ENCODE assay signal across 8 mouse cellular contexts in the genomic region with DNA sequence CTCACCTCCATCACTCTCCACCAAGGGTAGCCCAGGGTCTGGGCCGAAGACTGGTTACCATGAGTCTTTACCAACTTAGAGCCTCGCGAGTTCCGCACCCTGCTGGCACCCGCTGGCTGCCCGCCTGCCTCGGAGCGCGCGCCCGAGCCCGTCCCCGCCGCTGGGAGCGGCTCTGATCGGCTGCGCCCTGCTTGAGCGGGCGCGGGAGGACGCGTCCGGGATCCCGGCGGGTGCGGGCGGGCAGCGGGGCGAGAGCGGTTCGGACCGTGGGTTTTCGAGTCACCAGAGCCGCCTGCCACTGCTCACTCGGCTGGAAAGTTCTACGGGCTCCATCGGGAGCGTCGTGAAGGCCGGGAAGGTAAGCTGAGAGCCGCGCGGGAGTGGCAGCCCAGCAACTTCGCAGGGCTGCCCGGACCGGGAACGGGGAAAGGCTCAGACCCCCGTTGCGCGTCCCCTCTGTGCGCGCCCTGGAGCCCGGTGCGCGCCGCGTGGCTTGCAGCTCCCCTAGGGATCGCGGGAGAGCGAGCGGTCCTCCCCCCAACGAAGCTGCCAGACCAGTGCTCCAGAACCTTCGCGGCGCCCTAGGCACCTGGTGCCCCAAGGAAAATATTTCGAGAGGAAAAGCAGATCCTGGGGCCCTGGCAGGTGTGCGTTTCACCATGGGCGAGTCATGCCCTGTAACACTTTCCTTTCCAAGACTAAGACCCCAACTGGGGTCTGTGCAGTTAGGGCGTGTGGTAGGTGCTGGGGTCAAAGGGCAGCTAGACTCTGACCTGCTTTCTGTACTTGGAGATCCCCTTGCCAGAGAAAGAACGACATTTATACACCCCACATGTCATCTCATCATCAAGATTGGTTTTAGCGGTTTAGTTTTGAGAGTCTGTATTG. TPM values are rescaled to one million over a fixed set of nuclear protein-coding genes. Genes with fewer than 3 reads are reported as not detected.
DNase-seq lines count a peak whose midpoint lies in the region; ATAC-seq and TF ChIP-seq lines count a peak whose summit lies in the region.

No protein-coding gene starts in this region.

- peak overlapping the region; percentile 11 for H3K4me3 ChIP-seq in lung, adult 2 months (replicated peaks; ENCODE audit: extremely low read depth, low read depth, low read length)
- H3K4me3 ChIP-seq in bone marrow macrophage, adult 2 months (ENCODE audit: insufficient read depth, low read length): peak overlapping the region; percentile 55
- H3K4me3 ChIP-seq in forebrain, postnatal 0 days (ENCODE audit: low read depth, low read length): peak overlapping the region; percentile 58
- peak overlapping the region; percentile 69 for H3K4me3 ChIP-seq in hindbrain, embryonic 15.5 days
- peak overlapping the region; percentile 55 for H3K4me3 ChIP-seq in stomach, embryonic 15.5 days (replicated peaks)

- no peak for TF ChIP-seq CTCF in lung, adult 2 months (IDR thresholded peaks at IDR 0.05; ENCODE audit: insufficient read depth, low read length)
- TF ChIP-seq CTCF in bone marrow macrophage, adult 2 months (IDR thresholded peaks at IDR 0.05; ENCODE audit: low read depth, low read length): no peak
- TF ChIP-seq CTCF in forebrain, postnatal 0 days (IDR thresholded peaks at IDR 0.05; ENCODE audit: low read depth): no peak

- H3K9ac ChIP-seq in forebrain, postnatal 0 days: peak overlapping the region; percentile 44
- peak overlapping the region; percentile 48 for H3K9ac ChIP-seq in hindbrain, embryonic 15.5 days
- 0 out of 2 replicates have a peak overlapping the region, but pooled peaks have one; percentile 12 for H3K9ac ChIP-seq in stomach, embryonic 15.5 days

- H3K9me3 ChIP-seq in forebrain, postnatal 0 days (ENCODE audit: low read length): no peaks in the 10 kb centered on the region
- H3K9me3 ChIP-seq in hindbrain, embryonic 15.5 days: no peaks in the 10 kb centered on the region
- H3K9me3 ChIP-seq in stomach, embryonic 15.5 days: no peaks in the 10 kb centered on the region

- no peak for TF ChIP-seq POLR2A in lung, adult 2 months (IDR thresholded peaks at IDR 0.05; ENCODE audit: borderline replicate concordance, extremely low read depth, low read depth, low read length)
- TF ChIP-seq POLR2A in bone marrow macrophage, adult 2 months (IDR thresholded peaks at IDR 0.05; ENCODE audit: borderline replicate concordance, low read depth, low read length): no peak

- 1% methylated on average over 71 of the region's 71 CpGs for WGBS in lung, adult 2 months
- WGBS in forebrain, postnatal 0 days: 3% methylated on average over 71 of the region's 71 CpGs
- WGBS in hindbrain, embryonic 15.5 days: 2% methylated on average over 71 of the region's 71 CpGs
- WGBS in stomach, embryonic 15.5 days: 1% methylated on average over 62 of the region's 71 CpGs

- no peaks in the 10 kb centered on the region for H3K36me3 ChIP-seq in forebrain, postnatal 0 days (ENCODE audit: insufficient read depth)
- H3K36me3 ChIP-seq in hindbrain, embryonic 15.5 days: no peaks in the 10 kb centered on the region
- no peaks in the 10 kb centered on the region for H3K36me3 ChIP-seq in stomach, embryonic 15.5 days

- H3K4me1 ChIP-seq in lung, adult 2 months (ENCODE audit: control insufficient read depth, insufficient read depth, low read length): no peaks in the 10 kb centered on the region
- no peaks in the 10 kb centered on the region for H3K4me1 ChIP-seq in bone marrow macrophage, adult 2 months (ENCODE audit: control insufficient read depth, insufficient read depth, low read length)
- no peaks in the 10 kb centered on the region for H3K4me1 ChIP-seq in forebrain, postnatal 0 days (ENCODE audit: insufficient read depth)
- H3K4me1 ChIP-seq in hindbrain, embryonic 15.5 days (replicated peaks): peaks cover 5% of the 10 kb centered on the region
- no peaks in the 10 kb centered on the region for H3K4me1 ChIP-seq in stomach, embryonic 15.5 days

- DNase-seq in lung, adult 2 months: peak; percentile 3
- DNase-seq in lung, adult 18-20 months: no peak
- DNase-seq in forebrain, postnatal 0 days: peak; percentile 45
- peak; percentile 2 for DNase-seq in lung, postnatal 36 days
- DNase-seq in frontal cortex, postnatal 14 days (ENCODE audit: low spot score in 2 of 2): no peak

- no peak overlapping the region for H3K27ac ChIP-seq in bone marrow macrophage, adult 2 months (ENCODE audit: insufficient read depth, low read depth, low read length)
- H3K27ac ChIP-seq in forebrain, postnatal 0 days (ENCODE audit: low read depth, low read length): no peak overlapping the region
- H3K27ac ChIP-seq in hindbrain, embryonic 15.5 days (replicated peaks): no peak overlapping the region
- H3K27ac ChIP-seq in stomach, embryonic 15.5 days: no peak overlapping the region

- H3K27me3 ChIP-seq in forebrain, postnatal 0 days (ENCODE audit: insufficient read depth, low read length): peaks cover 14% of the 10 kb centered on the region
- peaks cover 17% of the 10 kb centered on the region; the same call in 1 of the 2 replicates for H3K27me3 ChIP-seq in hindbrain, embryonic 15.5 days
- H3K27me3 ChIP-seq in stomach, embryonic 15.5 days (replicated peaks): peaks cover 16% of the 10 kb centered on the region

- peak overlapping the region; percentile 98 for H3K4me2 ChIP-seq in forebrain, postnatal 0 days (ENCODE audit: low read depth)
- H3K4me2 ChIP-seq in hindbrain, embryonic 15.5 days: peak overlapping the region; percentile 99
- H3K4me2 ChIP-seq in stomach, embryonic 15.5 days: peak overlapping the region; percentile 96

- peak; percentile 81 for ATAC-seq in forebrain, postnatal 0 days
- peak; percentile 83; the same call in 1 of the 2 replicates for ATAC-seq in hindbrain, embryonic 15.5 days (ENCODE audit: low FRiP score, low read depth)
- ATAC-seq in stomach, embryonic 15.5 days (ENCODE audit: insufficient read depth, low FRiP score, low read depth): peak; percentile 65; the same call in 1 of the 2 replicates

RNA-seq across cellular contexts. Expression of a gene that starts 46.1 kb away (rescaled TPM):
- 1.1 and 2.0 TPM in 2 replicates for polyA plus RNA-seq in lung, adult 2 months (2012; rRNA removed)
- polyA plus RNA-seq in bone marrow macrophage, adult 2 months (2012; ENCODE audit: insufficient read depth, insufficient read length, missing spikeins): not detected in 2 replicates
- 0.62 and 1.1 TPM in 2 replicates for total RNA-seq in forebrain, postnatal 0 days (2014; rRNA removed)
- polyA plus RNA-seq in forebrain, postnatal 0 days (2015; fragmentation: Nextera tagmentation; extraction: Ambion mirVana): 0.34 and 0.52 TPM in 2 replicates
- polyA plus RNA-seq in hindbrain, embryonic 15.5 days (2015; fragmentation: Nextera tagmentation; extraction: Ambion mirVana): 1.9 and 2.0 TPM in 2 replicates
- 7.1 and 7.8 TPM in 2 replicates for polyA plus RNA-seq in stomach, embryonic 15.5 days (2015; fragmentation: Nextera tagmentation; extraction: Ambion mirVana)

Comparison
In these comparisons a context has a peak if more than half of its experiments do, and no peak if none do; other contexts are left out.
1. DNase-seq: peak in lung, adult 2 months (single experiment), forebrain, postnatal 0 days (single experiment) and lung, postnatal 36 days (single experiment); none in lung, adult 18-20 months (0 of 2) and frontal cortex, postnatal 14 days (0 of 2).
2. H3K4me3 ChIP-seq: peak in every context shown above with its lines; median percentile 69 in hindbrain, embryonic 15.5 days; 58 in forebrain, postnatal 0 days; 55 in bone marrow macrophage, adult 2 months; 55 in stomach, embryonic 15.5 days; 11 in lung, adult 2 months.
3. Peak in every context shown above with its lines, with median percentiles within 50 percentile points of each other: ATAC-seq, H3K4me2 ChIP-seq and H3K9ac ChIP-seq.